In the genomic region with DNA sequence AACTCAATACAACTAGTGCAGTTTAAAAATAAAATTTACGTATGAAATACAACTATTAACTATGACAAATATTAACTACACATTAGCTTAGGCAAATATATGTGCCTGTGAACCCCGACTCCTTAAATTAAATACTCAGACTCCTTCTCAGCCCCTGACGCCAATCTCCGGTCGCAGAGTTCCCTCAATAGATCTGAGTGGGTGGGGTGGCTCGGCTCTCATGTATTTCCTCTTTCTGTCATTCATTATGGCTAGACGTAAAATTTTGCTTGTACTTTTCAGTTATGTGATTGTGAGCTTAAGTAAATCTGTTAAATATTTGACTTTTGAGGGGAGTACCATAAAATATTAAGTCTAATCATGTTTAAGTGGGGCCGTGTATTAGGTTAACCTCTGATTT, we compare ENCODE assay signal across 1 mouse cellular context.
TF ChIP-seq lines count a peak whose summit lies in the region.

No protein-coding gene starts in this region.

TF ChIP-seq in MEL, 35 proteins besides CTCF, POLR2A, EP300 and RAD21:
- peak; percentile 33; the same call in 1 of the 2 replicates for TF ChIP-seq SIN3A (IDR thresholded peaks at IDR 0.05; ENCODE audit: low read length)
- TF ChIP-seq MAX (IDR thresholded peaks at IDR 0.05; ENCODE audit: low read length) = no peak
TF ChIP-seq in MEL: peak in this region for 1.
